Mouse (Mus musculus) limb, embryonic 11.5 days (tissue): ENCODE results near the gene Slc30a7. TPM values are rescaled to one million over a fixed set of nuclear protein-coding genes. Genes with fewer than 3 reads are reported as not detected.

ENCODE experiments used
- ATAC-seq: fragments of 200-750 bp; cut with Nextera tagmentation; 2 replicates; pipeline ENCODE4 v1.8.0; 2017; ENCODE audit warnings: low read depth; ENCODE audit not compliant: insufficient number of reproducible peaks, low FRiP score, low TSS enrichment
- DNase-seq: peaks from one replicate; pipeline ENCODE4 v3.0.0-alpha.2; 2015; ENCODE audit warnings: low spot score
- H3K27ac ChIP-seq: fragments of 300-500 bp; sonication (generic); replicated peaks from 2 replicates; pipeline ENCODE4 v1.5.1; 2014; ENCODE audit warnings: low read depth, mild to moderate bottlenecking, low read length
- H3K27me3 ChIP-seq: fragments of 300-500 bp; sonication (generic); 2 replicates; pipeline ENCODE4 v1.6.1; 2014; ENCODE audit warnings: mild to moderate bottlenecking, low read length, mixed read lengths; ENCODE audit not compliant: control insufficient read depth, insufficient read depth
- H3K36me3 ChIP-seq: fragments of 300-500 bp; sonication (generic); 2 replicates; pipeline ENCODE4 v1.6.1; 2014; ENCODE audit warnings: mild to moderate bottlenecking, low read length, moderate library complexity, mixed read lengths; ENCODE audit not compliant: control insufficient read depth, insufficient read depth
- H3K4me1 ChIP-seq: fragments of 300-500 bp; sonication (generic); 2 replicates; pipeline ENCODE4 v1.6.1; 2014; ENCODE audit warnings: low read length, mixed read lengths; ENCODE audit not compliant: control insufficient read depth, insufficient read depth
- H3K4me2 ChIP-seq: fragments of 300-500 bp; sonication (generic); 2 replicates; pipeline ENCODE4 v1.6.1; 2014; ENCODE audit warnings: low read depth, mild to moderate bottlenecking, moderate library complexity; ENCODE audit not compliant: severe bottlenecking
- H3K4me3 ChIP-seq: fragments of 300-500 bp; sonication (generic); 2 replicates; pipeline ENCODE4 v1.5.1; 2014; ENCODE audit warnings: low read depth, low read length
- H3K9ac ChIP-seq: fragments of 300-500 bp; sonication (generic); 2 replicates; pipeline ENCODE4 v1.6.1; 2014; ENCODE audit warnings: mild to moderate bottlenecking, low read length
- H3K9me3 ChIP-seq: fragments of 300-500 bp; sonication (generic); 2 replicates; pipeline ENCODE4 v1.6.1; 2016; ENCODE audit warnings: low read length; ENCODE audit not compliant: control insufficient read depth
- WGBS: fragments of 180-500 bp; shearing (Covaris S2); extraction: QIAGEN DNeasy Blood & Tissue Kit; methylation state at CpG from one replicate; pipeline ENCODE4 v1.1.7; 2014; 5-methylcytosine and 5-hydroxymethylcytosine counted together
- polyA plus RNA-seq: library from polyadenylated mRNA; unstranded; fragments of >200 nt; fragmentation: Nextera tagmentation; extraction: Ambion mirVana; gene quantifications from 2 replicates; pipeline ENCODE4 v1.2.1, GENCODE M21; 2014

Slc30a7 gene
- polyA plus RNA-seq, 1 experiment from 2014 or later: 35.5 TPM

DNA sequence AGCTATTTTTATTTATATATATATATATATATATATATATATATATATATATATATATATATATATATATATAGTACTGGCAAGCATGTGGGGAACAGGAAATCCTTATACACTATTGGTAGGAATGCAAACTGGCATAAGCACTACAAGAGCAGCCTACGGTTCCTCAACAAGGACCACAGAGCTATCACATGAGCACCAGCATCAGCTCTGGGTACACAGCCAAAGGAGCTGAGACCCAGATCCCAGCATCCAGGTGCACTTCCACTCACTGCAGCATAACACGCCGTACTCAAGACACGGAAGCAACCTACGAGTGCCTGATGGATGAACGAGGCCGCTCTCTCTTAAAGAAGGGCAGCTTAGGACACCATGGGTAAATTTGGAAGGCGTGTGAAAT is 24.0 kb downstream of the Slc30a7 start:
- no peak overlapping the region for H3K27ac ChIP-seq
- H3K27me3 ChIP-seq: no peaks in the 10 kb centered on the region
- no peaks in the 10 kb centered on the region for H3K9me3 ChIP-seq
- no peak overlapping the region for H3K9ac ChIP-seq
- H3K36me3 ChIP-seq: peaks cover 8% of the 10 kb centered on the region; the same call in 1 of the 2 replicates
- no peak overlapping the region for H3K4me2 ChIP-seq
- DNase-seq: no peak
- no peak overlapping the region for H3K4me3 ChIP-seq
- H3K4me1 ChIP-seq: no peaks in the 10 kb centered on the region
- WGBS: 97% methylated on average over 8 of the region's 8 CpGs
- no peak for ATAC-seq

DNA sequence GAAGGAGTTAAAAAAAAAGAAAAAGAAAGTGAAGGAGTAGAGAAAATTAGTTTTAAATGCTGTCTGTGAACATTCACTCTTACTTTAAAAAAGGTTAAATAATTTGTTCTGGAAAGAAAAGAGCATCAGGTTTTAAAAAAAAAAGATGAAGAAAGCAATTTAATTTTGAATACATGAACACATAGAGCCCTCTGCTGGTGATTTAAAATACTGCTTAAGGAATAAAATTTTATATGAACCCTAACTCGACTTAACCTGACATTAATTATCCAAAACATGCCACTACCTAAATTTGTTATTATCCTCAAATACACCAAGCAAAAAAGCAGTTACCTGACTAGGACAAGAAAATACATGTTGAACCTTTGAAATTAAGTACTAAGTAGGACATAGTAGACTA is 28.2 kb downstream of the Slc30a7 start:
- Histone ChIP-seq H3K27ac (no peak overlapping the region), H3K9me3 (no peaks in the 10 kb centered on the region), H3K4me2 (no peak overlapping the region), H3K4me1 (no peaks in the 10 kb centered on the region), H3K27me3 (no peaks in the 10 kb centered on the region), H3K9ac (no peak overlapping the region), H3K4me3 (no peak overlapping the region), H3K36me3 (peaks cover 4% of the 10 kb centered on the region; the same call in 1 of the 2 replicates)
- DNase-seq (no peak), ATAC-seq (no peak)
- WGBS: 30% methylated on average over 1 of the region's 1 CpGs

DNA sequence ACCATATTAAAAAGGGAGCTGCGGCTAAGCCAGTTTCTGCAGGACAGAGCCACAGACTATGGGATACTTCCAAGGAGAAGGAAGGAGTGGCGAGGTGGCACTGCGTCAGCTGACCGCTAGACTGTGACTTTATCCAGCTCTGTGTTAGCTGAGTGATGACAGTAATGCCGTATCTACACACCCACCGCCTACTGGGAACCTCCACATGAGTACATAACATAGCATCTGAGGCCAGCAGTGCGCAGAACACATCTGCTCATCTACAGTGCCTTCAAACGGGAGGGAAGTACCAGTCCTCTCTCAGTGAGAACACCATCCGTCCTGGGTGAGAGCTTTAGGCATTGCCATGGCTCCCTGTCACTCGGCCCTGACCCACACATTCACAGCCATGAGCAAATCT is 32.2 kb downstream of the Slc30a7 start:
- Histone ChIP-seq H3K4me1 (no peaks in the 10 kb centered on the region), H3K27me3 (no peaks in the 10 kb centered on the region), H3K36me3 (peaks cover 4% of the 10 kb centered on the region; the same call in 1 of the 2 replicates), H3K4me2 (no peak overlapping the region), H3K9me3 (no peaks in the 10 kb centered on the region), H3K9ac (no peak overlapping the region), H3K27ac (no peak overlapping the region), H3K4me3 (no peak overlapping the region)
- ATAC-seq: no peak
- 92% methylated on average over 10 of the region's 10 CpGs for WGBS
- DNase-seq: no peak

DNA sequence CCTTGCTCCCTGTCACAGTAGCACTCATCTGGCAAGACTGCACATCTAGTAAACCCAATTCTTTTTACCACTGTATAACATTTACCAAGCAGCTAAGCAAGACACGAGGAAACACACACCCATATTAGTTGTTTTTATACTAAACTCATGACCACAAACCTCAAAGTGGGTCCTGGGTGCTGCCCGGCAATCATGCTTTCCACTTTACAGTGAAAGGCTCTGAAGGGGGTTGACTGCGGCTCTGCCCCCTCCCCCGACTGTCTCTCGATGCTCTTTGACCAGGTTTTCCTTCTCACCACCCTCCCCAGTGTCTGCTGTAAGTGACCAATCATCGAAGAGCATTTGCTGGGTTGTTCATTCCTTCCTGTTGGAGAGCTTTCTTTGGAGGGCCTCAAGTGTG is 33.0 kb downstream of the Slc30a7 start:
- DNase-seq (no peak), ATAC-seq (no peak)
- no peak overlapping the region for H3K27ac ChIP-seq
- H3K4me1 ChIP-seq: no peaks in the 10 kb centered on the region
- WGBS: 96% methylated on average over 6 of the region's 6 CpGs
- H3K9me3 ChIP-seq: no peaks in the 10 kb centered on the region
- H3K4me2 ChIP-seq: no peak overlapping the region
- no peak overlapping the region for H3K4me3 ChIP-seq
- no peaks in the 10 kb centered on the region for H3K27me3 ChIP-seq
- H3K36me3 ChIP-seq: peaks cover 4% of the 10 kb centered on the region; the same call in 1 of the 2 replicates
- no peak overlapping the region for H3K9ac ChIP-seq

DNA sequence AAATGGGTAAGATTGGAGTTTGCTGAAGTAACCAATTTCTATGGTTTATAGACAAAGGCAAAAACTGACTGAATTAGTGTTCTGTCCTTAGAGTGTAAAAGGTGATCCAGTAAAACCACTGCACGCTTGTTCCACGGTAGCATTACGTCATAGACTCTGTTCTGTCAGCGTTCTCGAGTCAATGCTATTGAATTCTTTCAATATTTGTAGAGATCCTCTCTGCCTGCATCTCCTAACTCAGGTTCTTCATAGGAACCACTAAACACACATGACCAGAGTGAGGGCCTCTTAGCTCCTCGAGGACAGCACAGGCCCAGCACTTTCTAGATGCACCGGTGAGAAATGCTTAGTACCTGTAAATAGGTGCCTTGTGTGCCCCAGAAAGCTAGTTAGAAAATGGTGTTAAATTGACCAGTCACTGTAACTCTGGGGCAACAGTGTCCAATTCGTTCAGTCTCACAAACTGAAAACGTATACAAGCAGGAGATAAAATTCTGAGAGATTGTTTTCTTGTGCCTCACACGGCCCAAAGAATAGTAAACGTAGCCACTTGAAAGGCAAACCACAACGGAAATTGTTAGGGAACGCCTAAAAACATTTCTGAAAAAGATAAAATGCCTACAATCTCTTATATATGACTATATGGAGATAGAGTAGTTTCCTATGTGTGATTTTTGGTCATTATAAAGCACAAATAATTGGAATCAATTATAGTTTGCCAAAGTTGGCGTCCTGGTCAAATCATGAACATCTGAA is 35.1 kb downstream of the Slc30a7 start:
- H3K9ac ChIP-seq: no peak overlapping the region
- H3K4me2 ChIP-seq: no peak overlapping the region
- ATAC-seq (no peak), DNase-seq (no peak)
- no peaks in the 10 kb centered on the region for H3K4me1 ChIP-seq
- H3K9me3 ChIP-seq: no peaks in the 10 kb centered on the region
- no peak overlapping the region for H3K4me3 ChIP-seq
- no peaks in the 10 kb centered on the region for H3K27me3 ChIP-seq
- peaks cover 4% of the 10 kb centered on the region; the same call in 1 of the 2 replicates for H3K36me3 ChIP-seq
- 94% methylated on average over 14 of the region's 14 CpGs for WGBS
- no peak overlapping the region for H3K27ac ChIP-seq

DNA sequence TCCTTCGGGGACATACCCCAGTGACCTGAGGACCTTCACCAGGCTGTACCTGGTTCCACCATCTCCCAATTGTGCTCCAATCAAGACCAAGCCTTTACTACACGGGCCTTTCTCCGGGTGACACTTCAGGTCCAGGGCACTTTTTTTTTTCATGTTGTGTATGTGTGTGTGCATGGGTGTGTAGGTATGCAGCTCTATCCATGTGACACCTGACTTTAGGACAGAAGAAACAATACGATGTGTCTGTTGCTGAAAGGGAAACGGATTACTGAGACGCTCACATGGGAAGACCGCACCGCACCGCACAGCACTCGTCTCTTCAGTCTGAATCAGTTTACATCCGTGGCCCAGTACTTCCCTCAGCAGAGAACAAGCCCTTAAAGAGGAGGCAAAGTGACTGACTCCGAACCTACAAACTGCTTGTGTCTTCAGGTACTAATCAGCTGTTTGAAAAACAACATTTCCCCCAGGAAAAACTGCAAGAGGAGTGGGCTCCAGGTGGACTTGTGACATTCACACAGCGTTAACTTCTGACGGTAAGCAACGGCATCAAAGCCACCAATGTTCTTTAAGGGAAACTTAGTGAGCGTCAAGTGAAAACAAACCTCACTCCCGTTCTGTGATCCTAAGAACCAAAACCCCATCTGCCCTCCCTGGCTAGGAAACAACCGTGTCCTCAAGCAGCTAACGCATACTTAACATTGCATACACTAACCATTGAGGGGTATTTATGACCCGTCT is 36.0 kb downstream of the Slc30a7 start:
- Histone ChIP-seq H3K4me1 (no peaks in the 10 kb centered on the region), H3K27me3 (no peaks in the 10 kb centered on the region), H3K4me2 (no peak overlapping the region), H3K9me3 (no peaks in the 10 kb centered on the region), H3K4me3 (no peak overlapping the region), H3K36me3 (peaks cover 3% of the 10 kb centered on the region; the same call in 1 of the 2 replicates), H3K9ac (no peak overlapping the region), H3K27ac (no peak overlapping the region)
- ATAC-seq (no peak), DNase-seq (no peak)
- 91% methylated on average over 20 of the region's 20 CpGs for WGBS

DNA sequence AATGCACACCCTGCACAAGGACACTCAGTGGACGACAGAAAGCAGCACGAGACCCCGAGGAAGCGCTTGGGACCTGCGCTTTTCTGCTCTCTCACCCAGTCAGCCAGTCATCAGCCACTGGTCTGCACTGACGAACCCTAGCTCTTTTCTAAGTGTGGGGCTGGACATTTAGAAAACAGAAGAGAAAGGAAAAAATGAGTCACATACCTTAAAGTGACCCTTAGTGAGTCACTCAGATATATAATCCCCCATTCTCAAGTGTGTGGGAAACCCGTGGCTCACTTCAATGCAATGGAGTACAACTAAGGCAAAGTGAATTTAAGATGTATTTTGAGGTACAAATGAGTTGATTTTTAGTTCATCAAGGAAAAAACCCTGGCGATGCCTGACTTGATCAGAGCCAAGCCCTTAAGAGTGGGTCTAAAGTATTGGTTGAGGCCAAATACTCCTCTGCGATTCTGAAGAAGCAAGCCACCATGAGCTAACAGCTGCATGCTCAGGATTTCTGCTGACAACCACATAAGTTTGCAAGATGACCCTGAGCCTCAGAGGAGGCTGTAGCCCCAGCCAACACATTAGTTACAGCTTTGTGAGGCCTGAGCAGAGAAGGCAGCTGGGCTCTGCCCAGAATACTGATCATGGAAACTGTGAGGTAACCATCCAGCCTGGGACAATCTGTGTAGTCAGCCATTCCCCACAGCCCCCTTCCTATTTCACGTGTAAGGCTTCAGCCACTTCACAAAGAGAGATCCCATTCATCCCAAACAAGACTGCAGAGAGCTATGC is 38.3 kb downstream of the Slc30a7 start:
- DNase-seq (no peak), ATAC-seq (no peak)
- no peak overlapping the region for H3K4me3 ChIP-seq
- no peaks in the 10 kb centered on the region for H3K9me3 ChIP-seq
- H3K27me3 ChIP-seq: no peaks in the 10 kb centered on the region
- H3K36me3 ChIP-seq: 0 out of 2 replicates have a peak, but pooled peaks cover 2% of the 10 kb centered on the region
- 89% methylated on average over 10 of the region's 10 CpGs for WGBS
- H3K4me2 ChIP-seq: no peak overlapping the region
- H3K9ac ChIP-seq: no peak overlapping the region
- no peaks in the 10 kb centered on the region for H3K4me1 ChIP-seq
- H3K27ac ChIP-seq: no peak overlapping the region

DNA sequence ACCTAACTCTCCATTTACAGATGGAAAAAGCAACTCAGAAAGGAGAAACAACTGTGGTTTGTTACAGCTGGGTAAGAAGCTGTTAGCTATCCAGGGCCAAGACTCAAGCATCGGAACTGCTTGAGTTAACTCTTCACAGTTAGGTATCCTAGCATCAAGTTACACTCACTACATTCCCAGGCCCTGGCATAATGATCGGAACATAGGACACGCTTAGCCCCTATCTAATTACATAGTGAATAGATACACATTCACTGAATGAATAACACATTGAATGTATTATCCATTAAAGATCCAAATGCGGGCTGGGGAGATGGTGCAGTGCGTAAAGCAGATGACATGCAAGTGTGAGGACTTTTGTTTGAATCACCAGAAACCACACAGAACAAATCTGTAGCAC is 43.1 kb downstream of the Slc30a7 start:
- H3K9me3 ChIP-seq: no peaks in the 10 kb centered on the region
- ATAC-seq (no peak), DNase-seq (no peak)
- no peak overlapping the region for H3K27ac ChIP-seq
- no peaks in the 10 kb centered on the region for H3K27me3 ChIP-seq
- no peak overlapping the region for H3K4me3 ChIP-seq
- 84% methylated on average over 5 of the region's 5 CpGs for WGBS
- no peak overlapping the region for H3K9ac ChIP-seq
- no peak overlapping the region for H3K4me2 ChIP-seq
- no peaks in the 10 kb centered on the region for H3K36me3 ChIP-seq
- no peaks in the 10 kb centered on the region; the same call in 1 of the 2 replicates for H3K4me1 ChIP-seq
